Mouse (Mus musculus) kidney, adult 2 months (tissue): ENCODE results near the gene Rassf6.

Experiments
- CTCF ChIP-seq: fragments of 200-500 bp; conservative IDR thresholded peaks from 2 replicates; pipeline ENCODE4 v1.5.1; 2011; ENCODE audit warnings: low read depth, mild to moderate bottlenecking, control low read depth, low read length, moderate library complexity, mixed read lengths; ENCODE audit not compliant: insufficient read depth, insufficient read length
- POLR2A ChIP-seq: fragments of 200-500 bp; IDR thresholded peaks from one replicate; pipeline ENCODE4 v1.6.1; 2011; ENCODE audit warnings: low read depth, low read length, control low read depth

DNA sequence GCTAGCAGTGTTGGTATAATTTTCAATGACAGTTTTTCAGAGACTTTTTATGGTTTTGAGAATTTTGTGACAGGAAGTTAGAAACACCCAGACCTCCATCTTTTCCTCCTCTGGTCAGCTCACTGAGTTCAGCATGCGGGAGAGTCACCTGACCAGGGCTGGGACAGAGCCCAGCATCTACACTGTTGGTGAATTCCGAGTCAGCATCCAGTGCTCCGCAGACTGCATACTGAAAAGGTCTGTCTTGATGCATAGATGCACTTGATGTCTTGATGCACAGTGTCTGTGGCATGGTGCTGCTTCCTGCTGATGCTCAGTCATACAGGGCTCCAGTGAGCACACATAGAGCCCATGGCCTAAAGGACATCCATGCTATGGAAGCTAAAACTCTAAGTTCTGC, 12.4 kb downstream of the Rassf6 start:
- TF ChIP-seq CTCF, result no peak
- no peak for TF ChIP-seq POLR2A
